Mouse (Mus musculus): ENCODE measurements around the gene Med16. TPM values are rescaled to one million over a fixed set of nuclear protein-coding genes. Genes with fewer than 3 reads are reported as not detected.
"Not testable (repeated sequence)": the region's sequence is repeated elsewhere in the genome, so short reads cannot be mapped to it uniquely, and the experiment has no call there.

Med16 gene
- polyA plus RNA-seq, 1 experiment = 4.9 TPM

DNA sequence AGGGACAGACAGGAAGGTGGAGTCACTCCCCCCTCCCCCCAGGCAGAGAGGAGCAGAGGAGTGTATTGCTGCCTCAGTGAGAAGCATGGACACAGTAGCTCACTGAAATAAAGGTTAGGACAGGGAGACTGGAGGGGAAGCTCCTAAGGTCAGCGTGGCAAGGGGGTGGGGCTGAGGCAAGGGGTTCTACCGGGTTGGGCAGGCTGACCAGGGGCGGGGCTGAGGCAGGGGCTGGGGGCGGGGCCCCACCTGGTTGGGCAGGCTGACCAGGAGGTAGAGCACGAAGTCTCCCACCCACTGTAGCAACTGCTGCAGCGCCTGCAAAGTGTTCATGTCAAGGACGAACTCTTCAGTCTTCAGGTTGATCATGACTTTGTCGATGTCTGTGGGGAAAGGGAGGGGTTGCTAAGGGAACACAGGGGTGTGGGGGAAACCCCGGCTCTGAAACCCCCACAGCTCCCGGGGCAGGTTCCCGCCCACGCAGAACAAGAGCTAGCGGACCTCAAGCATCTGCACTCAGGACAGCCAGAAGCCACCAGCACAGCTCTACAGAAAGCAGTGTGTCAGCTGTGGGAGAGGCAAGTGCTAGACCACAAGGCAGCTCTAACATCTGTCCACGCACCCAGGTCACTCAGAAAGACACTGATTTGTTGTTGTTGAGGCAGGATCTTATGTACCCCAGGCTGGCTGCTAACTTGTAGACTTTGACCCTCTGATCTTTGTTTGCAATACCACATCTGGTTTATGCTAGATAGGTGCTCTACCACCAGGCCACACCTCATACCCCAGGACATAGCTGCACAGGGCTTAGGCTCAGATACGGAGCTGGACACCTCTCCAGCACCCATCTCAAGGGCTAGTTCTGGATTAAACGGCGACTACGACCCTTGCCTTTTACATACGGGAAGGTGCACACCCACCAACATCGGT, 11.1 kb downstream of the Med16 start:
- H3K4me1 ChIP-seq (ENCODE audit: control insufficient read depth) = peaks cover 6% of the 10 kb centered on the region
- H3K9me3 ChIP-seq (ENCODE audit: control insufficient read depth, low read length) = no peaks in the 10 kb centered on the region
- H3K27me3 ChIP-seq (ENCODE audit: control insufficient read depth) = no peaks in the 10 kb centered on the region
- no peak overlapping the region for H3K4me3 ChIP-seq (replicated peaks)
- no peak for TF ChIP-seq GATA1 (IDR thresholded peaks at IDR 0.05; ENCODE audit: low read length)
- TF ChIP-seq TAL1 (IDR thresholded peaks at IDR 0.05; ENCODE audit: low read length) = no peak
- H3K36me3 ChIP-seq (ENCODE audit: control insufficient read depth) = peaks cover 61% of the 10 kb centered on the region

DNA sequence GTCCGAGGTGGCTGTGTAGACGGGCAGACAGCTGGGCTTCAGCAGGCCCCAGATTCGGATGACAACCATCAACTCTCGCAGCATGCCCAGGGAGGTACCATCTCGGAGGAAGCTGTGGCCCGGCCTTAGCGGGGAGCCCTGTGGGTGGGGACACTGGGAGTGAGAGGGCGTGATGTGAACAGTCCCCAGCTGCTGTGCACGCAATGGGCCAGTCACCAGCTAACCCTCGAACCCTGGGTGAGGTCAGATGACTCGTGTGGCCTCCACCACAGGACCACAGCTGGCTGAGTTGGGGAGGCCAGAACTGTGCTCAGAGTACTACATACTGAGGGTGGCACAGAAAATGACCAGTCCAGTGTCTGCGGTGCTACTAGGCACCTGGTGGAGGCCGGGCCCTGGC, 11.9 kb downstream of the Med16 start:
- Histone ChIP-seq H3K4me1 (ENCODE audit: control insufficient read depth) (peaks cover 6% of the 10 kb centered on the region), H3K27me3 (ENCODE audit: control insufficient read depth) (no peaks in the 10 kb centered on the region), H3K9me3 (ENCODE audit: control insufficient read depth, low read length) (no peaks in the 10 kb centered on the region), H3K4me3 (replicated peaks) (no peak overlapping the region), H3K36me3 (ENCODE audit: control insufficient read depth) (peaks cover 56% of the 10 kb centered on the region)
- TF ChIP-seq GATA1 (IDR thresholded peaks at IDR 0.05; ENCODE audit: low read length) (no peak), TAL1 (IDR thresholded peaks at IDR 0.05; ENCODE audit: low read length) (no peak)

DNA sequence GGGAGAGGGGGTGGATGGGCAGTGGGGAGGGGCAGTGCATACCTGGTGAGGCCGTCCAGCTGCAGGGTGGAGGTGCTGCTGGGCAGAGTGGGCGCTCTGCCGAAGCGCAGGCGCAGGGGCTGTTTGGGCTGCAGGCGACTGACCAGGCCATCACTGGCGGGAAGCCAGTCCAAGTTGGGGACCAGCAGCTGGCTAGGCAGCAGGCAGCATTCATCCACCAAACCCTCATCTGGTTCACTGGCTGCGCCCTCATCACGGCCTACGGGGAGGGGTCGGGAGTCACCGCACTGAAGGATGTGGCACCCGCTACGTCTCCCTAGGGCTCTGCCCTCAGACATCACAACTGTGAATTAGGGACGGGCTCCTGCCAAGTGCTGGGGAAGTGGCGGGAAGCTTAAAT, 12.4 kb downstream of the Med16 start:
- no peaks in the 10 kb centered on the region for H3K27me3 ChIP-seq (ENCODE audit: control insufficient read depth)
- H3K4me1 ChIP-seq (ENCODE audit: control insufficient read depth) = peaks cover 6% of the 10 kb centered on the region
- TF ChIP-seq GATA1 (IDR thresholded peaks at IDR 0.05; ENCODE audit: low read length) (no peak), TAL1 (IDR thresholded peaks at IDR 0.05; ENCODE audit: low read length) (no peak)
- H3K9me3 ChIP-seq (ENCODE audit: control insufficient read depth, low read length) = no peaks in the 10 kb centered on the region
- peaks cover 56% of the 10 kb centered on the region for H3K36me3 ChIP-seq (ENCODE audit: control insufficient read depth)
- no peak overlapping the region for H3K4me3 ChIP-seq (replicated peaks)

DNA sequence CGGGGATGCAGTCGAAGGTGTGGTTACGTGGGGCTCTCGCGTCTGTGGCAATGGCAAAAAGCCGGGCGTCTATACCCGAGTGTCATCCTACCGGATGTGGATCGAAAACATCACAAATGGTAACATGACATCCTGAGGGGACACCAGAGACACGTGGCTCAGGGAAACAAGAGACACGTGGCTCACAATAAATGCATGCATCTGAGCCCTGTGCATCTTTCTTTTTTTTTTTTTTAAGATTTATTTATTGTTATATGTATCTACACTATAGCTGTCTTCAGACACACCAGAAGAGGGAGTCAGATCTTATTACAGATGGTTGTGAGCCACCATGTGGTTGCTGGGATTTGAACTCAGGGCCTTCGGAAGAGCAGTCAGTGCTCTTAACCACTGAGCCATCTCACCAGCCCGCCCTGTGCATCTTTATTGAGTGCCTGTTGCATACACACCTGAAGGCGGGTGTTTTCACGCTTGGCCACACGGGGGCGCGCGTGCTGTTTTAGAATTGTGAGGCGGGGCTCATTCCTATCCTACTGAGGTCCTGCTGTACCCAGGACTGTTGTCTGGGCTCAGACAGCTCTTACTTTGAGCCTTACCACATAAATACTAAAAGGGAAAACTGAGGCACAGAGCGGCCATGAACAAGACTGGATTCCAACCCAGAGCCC, 16.1 kb downstream of the Med16 start:
- not testable (repeated sequence) for H3K27me3 ChIP-seq (ENCODE audit: control insufficient read depth); H3K4me1 ChIP-seq (ENCODE audit: control insufficient read depth); H3K9me3 ChIP-seq (ENCODE audit: control insufficient read depth, low read length); H3K4me3 ChIP-seq (replicated peaks)
- peaks cover 29% of the 10 kb centered on the region for H3K36me3 ChIP-seq (ENCODE audit: control insufficient read depth)

DNA sequence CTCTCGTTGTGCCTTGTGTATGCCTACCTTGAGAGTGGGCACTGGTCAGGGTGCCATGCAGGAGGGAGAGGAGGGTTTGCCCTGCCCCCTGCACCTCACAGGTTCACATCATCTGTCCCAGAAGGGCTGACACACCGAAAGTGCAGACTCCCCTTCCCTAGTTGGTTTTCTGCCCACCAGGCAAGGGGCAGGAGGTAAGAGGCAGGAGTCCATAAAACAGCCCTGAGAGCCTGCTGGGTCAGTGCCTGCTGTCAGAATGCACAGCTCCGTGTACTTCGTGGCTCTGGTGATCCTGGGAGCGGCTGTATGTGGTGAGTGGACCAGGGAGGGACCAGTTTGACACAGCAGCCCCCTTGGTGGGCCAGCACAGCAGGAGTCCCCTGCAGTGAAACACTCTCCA, 18.1 kb downstream of the Med16 start, which contains the start of gene Cfd:
Cfd (plus strand) TSS at position 184 of the 400 bp plus-strand sequence.
- TF ChIP-seq TAL1 (IDR thresholded peaks at IDR 0.05; ENCODE audit: low read length) (no peak), GATA1 (IDR thresholded peaks at IDR 0.05; ENCODE audit: low read length) (no peak)
- H3K36me3 ChIP-seq (ENCODE audit: control insufficient read depth) = peaks cover 10% of the 10 kb centered on the region
- no peaks in the 10 kb centered on the region for H3K4me1 ChIP-seq (ENCODE audit: control insufficient read depth)
- H3K27me3 ChIP-seq (ENCODE audit: control insufficient read depth) = peaks cover 7% of the 10 kb centered on the region
- no peak within 1 kb of the TSS for H3K4me3 ChIP-seq (replicated peaks)
- H3K9me3 ChIP-seq (ENCODE audit: control insufficient read depth, low read length) = no peaks in the 10 kb centered on the region

DNA sequence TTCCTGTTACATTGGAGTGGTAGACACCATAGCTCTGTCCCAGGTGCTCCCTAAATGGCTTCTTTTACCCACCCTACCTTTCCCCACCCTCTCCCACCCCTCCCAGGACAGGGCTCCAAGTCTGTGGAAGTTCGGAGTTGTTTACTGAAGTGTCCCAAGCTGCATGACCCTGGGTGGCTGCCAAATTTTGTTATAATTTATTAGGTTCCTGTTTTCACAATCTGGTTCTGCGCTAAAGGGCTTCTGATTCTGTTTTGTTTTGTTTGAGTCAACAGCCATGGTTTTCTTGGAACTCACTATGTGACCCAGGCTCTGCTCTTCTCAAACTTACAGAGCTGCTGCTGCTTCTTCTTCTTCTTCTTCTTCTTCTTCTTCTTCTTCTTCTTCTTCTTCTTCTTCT, 19.3 kb downstream of the Med16 start:
- TF ChIP-seq TAL1 (IDR thresholded peaks at IDR 0.05; ENCODE audit: low read length) (no peak), GATA1 (IDR thresholded peaks at IDR 0.05; ENCODE audit: low read length) (no peak)
- Histone ChIP-seq H3K9me3 (ENCODE audit: control insufficient read depth, low read length) (no peaks in the 10 kb centered on the region), H3K4me3 (replicated peaks) (no peak overlapping the region), H3K36me3 (ENCODE audit: control insufficient read depth) (peaks cover 1% of the 10 kb centered on the region; the same call in 1 of the 2 replicates), H3K27me3 (ENCODE audit: control insufficient read depth) (peaks cover 7% of the 10 kb centered on the region), H3K4me1 (ENCODE audit: control insufficient read depth) (no peaks in the 10 kb centered on the region)

DNA sequence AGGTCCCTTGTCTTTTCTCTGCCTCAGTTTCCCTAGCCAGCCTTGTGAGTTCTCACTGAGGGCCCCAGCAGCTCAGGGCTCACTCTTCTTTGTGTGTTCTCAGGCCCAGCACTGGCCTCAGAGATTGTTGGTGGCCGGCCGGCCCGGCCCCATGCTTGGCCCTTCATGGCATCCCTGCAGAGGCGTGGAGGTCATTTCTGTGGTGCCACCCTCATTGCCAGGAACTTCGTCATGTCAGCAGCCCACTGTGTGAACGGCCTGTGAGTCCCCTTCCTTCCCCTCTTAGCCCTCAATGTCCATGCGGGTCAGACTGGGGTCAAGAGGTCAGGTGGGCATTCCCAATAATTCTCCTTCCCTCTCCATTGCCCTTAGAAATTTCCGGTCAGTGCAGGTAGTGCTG, 22.1 kb downstream of the Med16 start:
- Histone ChIP-seq H3K4me1 (ENCODE audit: control insufficient read depth) (peaks cover 11% of the 10 kb centered on the region), H3K27me3 (ENCODE audit: control insufficient read depth) (peaks cover 27% of the 10 kb centered on the region), H3K9me3 (ENCODE audit: control insufficient read depth, low read length) (no peaks in the 10 kb centered on the region), H3K36me3 (ENCODE audit: control insufficient read depth) (no peaks in the 10 kb centered on the region), H3K4me3 (replicated peaks) (no peak overlapping the region)
- TF ChIP-seq TAL1 (IDR thresholded peaks at IDR 0.05; ENCODE audit: low read length) = no peak
- TF ChIP-seq GATA1 (IDR thresholded peaks at IDR 0.05; ENCODE audit: low read length) = no peak

DNA sequence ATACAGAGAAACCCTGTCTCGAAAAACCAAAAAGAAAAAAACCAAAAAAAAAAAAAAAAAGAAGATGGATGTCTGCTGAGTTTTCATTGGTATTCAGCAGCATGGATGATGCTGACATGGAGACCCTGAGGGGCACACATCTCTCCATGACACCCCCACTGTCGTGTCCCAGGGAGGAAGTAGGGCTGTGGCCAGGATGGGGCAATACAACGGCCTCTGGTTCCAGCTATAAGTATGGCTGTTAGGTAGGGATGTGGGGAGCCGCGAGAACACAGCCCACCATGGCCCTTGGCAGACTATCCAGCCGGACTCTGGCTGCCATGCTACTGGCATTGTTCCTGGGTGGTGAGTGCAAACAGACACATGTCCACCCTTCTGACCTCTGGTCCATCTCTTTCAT, 22.7 kb downstream of the Med16 start, which contains the start of gene Elane:
Elane (plus strand) TSS at position 194 of the 400 bp plus-strand sequence.
- no peaks in the 10 kb centered on the region for H3K9me3 ChIP-seq (ENCODE audit: control insufficient read depth, low read length)
- TF ChIP-seq GATA1 (IDR thresholded peaks at IDR 0.05; ENCODE audit: low read length) (no peak), TAL1 (IDR thresholded peaks at IDR 0.05; ENCODE audit: low read length) (no peak)
- peaks cover 29% of the 10 kb centered on the region for H3K27me3 ChIP-seq (ENCODE audit: control insufficient read depth)
- no peaks in the 10 kb centered on the region for H3K36me3 ChIP-seq (ENCODE audit: control insufficient read depth)
- H3K4me3 ChIP-seq (replicated peaks) = no peak within 1 kb of the TSS
- H3K4me1 ChIP-seq (ENCODE audit: control insufficient read depth) = peaks cover 17% of the 10 kb centered on the region

DNA sequence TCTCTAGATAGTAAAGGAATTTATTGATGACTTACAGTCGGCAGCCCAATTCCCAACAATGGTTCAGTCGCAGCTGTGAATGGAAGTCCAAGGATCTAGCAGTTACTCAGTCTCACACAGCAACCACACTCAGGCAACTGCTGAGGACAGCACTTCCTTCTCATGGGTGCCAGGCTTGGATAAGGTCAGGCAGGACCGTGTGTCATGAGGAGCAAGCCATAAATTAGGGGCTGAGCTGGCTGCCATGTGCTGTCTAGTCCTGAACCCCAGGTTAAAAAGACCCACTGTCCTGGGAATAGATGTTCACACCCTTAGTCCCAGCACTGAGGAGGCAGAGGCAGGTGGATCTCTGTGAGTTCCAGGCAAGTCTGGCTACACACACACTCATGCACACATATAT, 23.8 kb downstream of the Med16 start:
- not testable (repeated sequence) for H3K36me3 ChIP-seq (ENCODE audit: control insufficient read depth); H3K9me3 ChIP-seq (ENCODE audit: control insufficient read depth, low read length); H3K4me3 ChIP-seq (replicated peaks)
- peaks cover 26% of the 10 kb centered on the region for H3K4me1 ChIP-seq (ENCODE audit: control insufficient read depth)
- H3K27me3 ChIP-seq (ENCODE audit: control insufficient read depth) = peaks cover 33% of the 10 kb centered on the region
